Mouse (Mus musculus) right cerebral cortex, postnatal 10 days (tissue): Measurements from ENCODE around the gene Prkcsh.

Experiments used
- DNase-seq, 2 experiments: peaks; one replicate each; pipeline ENCODE4 v3.0.0; 2021; ENCODE audit warnings: low spot score in 2 of 2

Gene Prkcsh

GRCm38 (mm10) chr9:22049721-22050270 is 47.2 kb downstream of the Prkcsh start:
- DNase-seq, result no peak

- DNase-seq, result peak; percentile 73 to 80
Observed at GRCm38 (mm10) chr9:22050351-22050889, 47.8 kb downstream of the Prkcsh start.

- peak; percentile 69 to 71 for DNase-seq
Observed at GRCm38 (mm10) chr9:22051161-22051957, 48.8 kb downstream of the Prkcsh start.

DNA sequence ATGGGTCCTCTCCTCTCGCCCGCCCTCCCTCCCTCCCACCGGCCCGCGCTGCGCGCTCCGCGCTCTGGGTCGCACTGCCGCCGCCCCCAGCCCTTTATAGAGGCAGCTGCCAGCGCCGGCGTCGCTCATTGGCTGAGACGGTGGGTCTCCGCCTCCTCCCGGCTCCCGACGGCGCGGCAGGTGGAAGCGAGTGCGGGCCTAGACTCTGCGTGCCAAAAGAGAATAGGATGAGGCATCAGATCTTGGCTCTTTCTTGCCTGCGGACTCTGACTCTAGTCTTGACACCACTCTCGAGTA is 49.3 kb downstream of the Prkcsh start, which contains the start of gene Elavl3:
Gene Elavl3, minus strand, starts transcription at position 66 of the 297 bp plus-strand sequence.
- DNase-seq, result peak; percentile 93 to 94

DNA sequence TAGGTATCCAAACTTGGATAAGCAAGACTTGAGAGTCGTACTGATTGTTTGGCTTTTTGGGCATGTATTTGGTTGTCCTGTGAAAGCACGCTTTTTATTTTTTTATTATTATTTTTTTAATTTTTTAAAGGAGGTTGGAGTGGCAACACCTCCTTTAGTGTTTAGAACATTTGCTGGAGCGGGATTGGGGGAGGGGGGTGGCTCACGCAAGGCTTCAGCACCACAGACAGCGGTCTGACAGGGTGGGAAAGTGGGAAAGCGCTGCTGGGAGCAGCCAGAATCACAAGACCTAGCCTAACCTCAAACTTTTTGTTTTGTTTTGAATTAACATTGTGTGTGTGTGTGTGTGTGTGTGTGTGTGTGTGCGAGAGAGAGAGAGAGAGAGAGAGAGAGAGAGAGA is 51.1 kb downstream of the Prkcsh start:
- no peak for DNase-seq

GRCm38 (mm10) chr9:22054411-22055076 is 51.9 kb downstream of the Prkcsh start:
- DNase-seq, result peak; percentile 90 to 92

GRCm38 (mm10) chr9:22055713-22056112 is 53.1 kb downstream of the Prkcsh start:
- peak; percentile 37 to 54 for DNase-seq

GRCm38 (mm10) chr9:22056303-22056910 is 53.8 kb downstream of the Prkcsh start:
- peak; percentile 26 to 48 for DNase-seq

GRCm38 (mm10) chr9:22057031-22057517 is 54.5 kb downstream of the Prkcsh start:
- peak; percentile 29 to 54 for DNase-seq

- peak; percentile 53 to 61 for DNase-seq
Observed at GRCm38 (mm10) chr9:22058011-22058424, 55.4 kb downstream of the Prkcsh start.

DNA sequence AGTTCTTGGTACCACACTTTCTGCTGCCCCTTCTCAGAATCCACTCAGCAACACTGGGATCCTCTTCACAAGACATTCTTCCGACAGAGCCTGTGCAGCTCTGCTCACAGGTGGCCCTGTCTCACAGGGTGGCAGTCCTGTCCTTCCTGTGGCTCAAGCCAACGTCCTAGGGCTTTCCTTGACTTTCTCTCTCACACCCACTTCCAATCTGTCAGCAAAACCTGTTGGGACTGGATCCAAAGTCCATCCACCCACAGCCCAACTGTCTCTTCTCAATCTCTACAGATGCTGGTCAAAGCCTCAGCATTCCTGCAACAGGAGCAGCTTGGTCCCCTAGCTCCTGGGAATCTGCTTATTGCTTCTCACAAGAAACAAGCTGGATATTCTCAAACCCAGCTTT is 58.7 kb downstream of the Prkcsh start:
- DNase-seq, result peak; percentile 45 to 63
